Mouse (Mus musculus): Measurements from ENCODE around the gene Sec22b. TPM values are rescaled to one million over a fixed set of nuclear protein-coding genes. Genes with fewer than 3 reads are reported as not detected.
A peak's percentile ranks its signal among the peaks of the same experiment; 100 is the strongest.

Gene Sec22b
- polyA plus RNA-seq, 1 experiment, result 73.4 TPM

DNA sequence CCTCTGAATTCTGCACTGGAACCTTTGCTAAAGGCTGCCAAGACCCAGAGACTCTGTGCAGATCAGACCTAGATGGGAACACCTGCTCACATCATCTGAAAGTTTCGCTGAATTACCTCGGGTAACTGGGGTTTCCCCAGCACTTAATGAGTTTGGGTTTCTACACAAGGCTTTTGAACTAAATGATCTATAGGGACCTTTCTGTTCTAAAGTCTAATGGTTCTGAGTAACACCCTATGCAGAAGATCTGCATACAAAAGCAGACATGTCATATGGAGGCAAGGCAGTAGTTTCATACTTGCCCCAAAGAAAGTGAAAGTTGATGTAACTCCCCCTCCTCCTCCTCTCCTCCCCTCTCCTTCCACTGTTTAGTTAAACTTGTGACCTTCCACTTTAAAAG is 47.5 kb downstream of the Sec22b start:
- Histone ChIP-seq H3K4me3 (replicated peaks) (peak overlapping the region; percentile 51), H3K36me3 (replicated peaks; ENCODE audit: low read length) (no peaks in the 10 kb centered on the region), H3K4me1 (peaks cover 49% of the 10 kb centered on the region), H3K9me3 (no peaks in the 10 kb centered on the region), H3K27me3 (replicated peaks) (no peaks in the 10 kb centered on the region)
- TF ChIP-seq FLI1 (IDR thresholded peaks at IDR 0.05; ENCODE audit: low read length), result no peak
- TF ChIP-seq GATA1 (IDR thresholded peaks at IDR 0.05; ENCODE audit: borderline replicate concordance, low read length), result no peak

DNA sequence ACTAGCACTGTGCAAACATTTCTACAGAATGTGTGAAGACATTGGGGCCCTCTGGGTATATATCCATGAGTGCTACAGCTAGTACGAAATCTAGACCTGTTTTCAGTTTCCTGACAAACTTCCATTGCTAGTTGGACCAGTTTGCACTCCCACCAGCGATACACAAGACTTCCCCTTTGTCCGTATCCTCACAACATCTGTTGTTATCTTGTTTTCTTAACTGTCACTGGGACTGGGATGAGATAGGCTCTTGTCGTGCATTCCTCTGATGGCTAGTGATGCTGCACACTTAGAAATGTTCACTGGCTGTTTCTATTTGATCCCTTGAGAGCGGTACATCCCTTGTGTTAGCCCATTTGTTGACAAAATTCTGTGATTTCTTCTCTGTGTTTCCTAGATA is 49.0 kb downstream of the Sec22b start:
- H3K4me1 ChIP-seq, result peaks cover 41% of the 10 kb centered on the region
- peaks cover 14% of the 10 kb centered on the region for H3K9me3 ChIP-seq
- no peak overlapping the region for H3K4me3 ChIP-seq (replicated peaks)
- peaks cover 5% of the 10 kb centered on the region for H3K36me3 ChIP-seq (replicated peaks; ENCODE audit: low read length)
- TF ChIP-seq GATA1 (IDR thresholded peaks at IDR 0.05; ENCODE audit: borderline replicate concordance, low read length) (no peak), FLI1 (IDR thresholded peaks at IDR 0.05; ENCODE audit: low read length) (no peak)
- H3K27me3 ChIP-seq (replicated peaks), result no peaks in the 10 kb centered on the region

GRCm38 (mm10) chr3:97951134-97951533 is 50.1 kb downstream of the Sec22b start:
- Histone ChIP-seq H3K9me3 (peaks cover 15% of the 10 kb centered on the region), H3K36me3 (replicated peaks; ENCODE audit: low read length) (peaks cover 7% of the 10 kb centered on the region), H3K27me3 (replicated peaks) (no peaks in the 10 kb centered on the region), H3K4me3 (replicated peaks) (no peak overlapping the region), H3K4me1 (peaks cover 45% of the 10 kb centered on the region)
- no peak for TF ChIP-seq GATA1 (IDR thresholded peaks at IDR 0.05; ENCODE audit: borderline replicate concordance, low read length)
- TF ChIP-seq FLI1 (IDR thresholded peaks at IDR 0.05; ENCODE audit: low read length), result no peak

- Histone ChIP-seq H3K4me3 (replicated peaks) (no peak overlapping the region), H3K4me1 (peaks cover 44% of the 10 kb centered on the region), H3K36me3 (replicated peaks; ENCODE audit: low read length) (peaks cover 7% of the 10 kb centered on the region), H3K9me3 (peaks cover 15% of the 10 kb centered on the region), H3K27me3 (replicated peaks) (no peaks in the 10 kb centered on the region)
- no peak for TF ChIP-seq FLI1 (IDR thresholded peaks at IDR 0.05; ENCODE audit: low read length)
- no peak for TF ChIP-seq GATA1 (IDR thresholded peaks at IDR 0.05; ENCODE audit: borderline replicate concordance, low read length)
Measured at GRCm38 (mm10) chr3:97953196-97953595, 52.2 kb downstream of the Sec22b start.

DNA sequence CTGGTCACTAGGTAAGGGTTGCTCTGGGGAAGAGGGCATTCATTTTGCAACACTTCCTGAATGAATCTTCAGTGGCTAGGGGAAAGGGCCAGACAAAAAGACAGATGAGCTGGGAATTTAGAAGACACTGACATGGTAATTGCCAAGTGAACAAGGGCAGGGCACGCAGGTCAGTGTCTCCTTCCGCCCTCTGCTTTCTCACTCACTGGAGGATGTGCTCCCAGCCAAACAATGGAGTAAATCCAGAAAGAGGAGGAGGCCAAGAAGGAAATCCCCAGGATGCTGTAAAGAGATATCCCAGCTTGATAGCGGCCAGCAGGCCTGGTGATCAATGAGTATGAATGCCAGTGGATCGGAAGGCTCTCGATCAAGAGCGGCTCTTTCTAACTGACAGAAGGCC is 55.3 kb downstream of the Sec22b start:
- H3K27me3 ChIP-seq (replicated peaks), result no peaks in the 10 kb centered on the region
- no peak for TF ChIP-seq FLI1 (IDR thresholded peaks at IDR 0.05; ENCODE audit: low read length)
- no peak for TF ChIP-seq GATA1 (IDR thresholded peaks at IDR 0.05; ENCODE audit: borderline replicate concordance, low read length)
- no peak overlapping the region for H3K4me3 ChIP-seq (replicated peaks)

DNA sequence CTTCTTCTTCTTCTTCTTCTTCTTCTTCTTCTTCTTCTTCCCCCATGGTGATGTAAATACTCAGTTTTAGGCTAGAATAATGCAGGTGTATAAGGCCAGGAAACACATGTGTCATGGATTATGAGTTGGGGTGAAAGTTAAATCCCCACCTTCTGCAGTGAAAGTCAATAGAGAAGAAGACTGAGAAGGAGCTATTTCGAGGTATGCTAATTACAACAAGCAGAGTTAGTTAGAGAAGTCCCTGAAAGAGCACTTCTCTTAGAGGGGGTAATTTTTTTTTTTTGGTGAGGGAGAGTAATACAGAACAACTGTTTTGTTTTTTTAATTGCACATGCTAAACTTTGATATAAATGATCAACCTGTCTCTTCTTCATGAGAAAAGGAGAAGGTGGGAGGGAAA is 55.9 kb downstream of the Sec22b start:
- peaks cover 7% of the 10 kb centered on the region for H3K36me3 ChIP-seq (replicated peaks; ENCODE audit: low read length)
- no peaks in the 10 kb centered on the region for H3K27me3 ChIP-seq (replicated peaks)
- TF ChIP-seq GATA1 (IDR thresholded peaks at IDR 0.05; ENCODE audit: borderline replicate concordance, low read length), result no peak
- no peak for TF ChIP-seq FLI1 (IDR thresholded peaks at IDR 0.05; ENCODE audit: low read length)
- peaks cover 15% of the 10 kb centered on the region for H3K9me3 ChIP-seq
- no peak overlapping the region for H3K4me3 ChIP-seq (replicated peaks)
- H3K4me1 ChIP-seq, result peaks cover 40% of the 10 kb centered on the region

More for the DNA sequence above, 55.3 kb downstream of the Sec22b start:
- Histone ChIP-seq H3K36me3 (replicated peaks; ENCODE audit: low read length) (peaks cover 7% of the 10 kb centered on the region), H3K9me3 (peaks cover 15% of the 10 kb centered on the region), H3K4me1 (peaks cover 38% of the 10 kb centered on the region)

GRCm38 (mm10) chr3:97960783-97961594 is 60.0 kb downstream of the Sec22b start:
- TF ChIP-seq FLI1 (IDR thresholded peaks at IDR 0.05; ENCODE audit: low read length) (no peak), GATA1 (IDR thresholded peaks at IDR 0.05; ENCODE audit: borderline replicate concordance, low read length) (no peak)

GRCm38 (mm10) chr3:97961962-97962361 is 61.0 kb downstream of the Sec22b start:
- Histone ChIP-seq H3K36me3 (replicated peaks; ENCODE audit: low read length) (no peaks in the 10 kb centered on the region), H3K9me3 (no peaks in the 10 kb centered on the region), H3K27me3 (replicated peaks) (no peaks in the 10 kb centered on the region), H3K4me1 (peaks cover 35% of the 10 kb centered on the region), H3K4me3 (replicated peaks) (no peak overlapping the region)
- no peak for TF ChIP-seq FLI1 (IDR thresholded peaks at IDR 0.05; ENCODE audit: low read length)
- no peak for TF ChIP-seq GATA1 (IDR thresholded peaks at IDR 0.05; ENCODE audit: borderline replicate concordance, low read length)

More at GRCm38 (mm10) chr3:97960783-97961594, 60.0 kb downstream of the Sec22b start:
- Histone ChIP-seq H3K9me3 (no peaks in the 10 kb centered on the region), H3K4me3 (replicated peaks) (no peak overlapping the region), H3K4me1 (peaks cover 42% of the 10 kb centered on the region), H3K27me3 (replicated peaks) (no peaks in the 10 kb centered on the region), H3K36me3 (replicated peaks; ENCODE audit: low read length) (no peaks in the 10 kb centered on the region)

DNA sequence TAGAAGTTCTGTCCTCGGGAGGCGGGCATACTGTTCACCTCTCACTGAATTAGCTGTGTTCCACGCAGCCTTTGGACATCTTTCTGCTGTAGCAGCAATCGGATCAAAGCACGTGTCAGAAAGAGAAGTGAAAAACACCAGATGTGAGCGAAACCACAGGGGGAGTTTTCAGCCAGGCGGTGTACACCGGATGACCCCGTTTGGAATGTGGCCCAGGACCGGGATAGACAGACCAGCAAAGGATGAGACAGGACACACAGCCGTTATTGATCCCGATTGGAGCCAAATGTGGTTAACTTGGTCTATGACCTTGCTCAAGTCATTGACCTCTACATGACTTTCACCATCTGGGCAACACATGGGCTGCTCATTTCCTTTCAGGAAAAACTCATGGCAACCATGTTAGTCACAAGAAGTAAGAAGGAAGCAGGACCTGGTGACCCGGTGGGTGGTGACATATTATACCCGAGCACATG is 63.9 kb downstream of the Sec22b start:
- no peaks in the 10 kb centered on the region for H3K36me3 ChIP-seq (replicated peaks; ENCODE audit: low read length)
- TF ChIP-seq GATA1 (IDR thresholded peaks at IDR 0.05; ENCODE audit: borderline replicate concordance, low read length) (no peak), FLI1 (IDR thresholded peaks at IDR 0.05; ENCODE audit: low read length) (no peak)
- 0 out of 2 replicates have a peak, but pooled peaks cover 3% of the 10 kb centered on the region for H3K9me3 ChIP-seq

GRCm38 (mm10) chr3:97967627-97968026 is 66.6 kb downstream of the Sec22b start:
- Histone ChIP-seq H3K9me3 (0 out of 2 replicates have a peak, but pooled peaks cover 3% of the 10 kb centered on the region), H3K36me3 (replicated peaks; ENCODE audit: low read length) (no peaks in the 10 kb centered on the region), H3K4me3 (replicated peaks) (no peak overlapping the region), H3K27me3 (replicated peaks) (peaks cover 11% of the 10 kb centered on the region), H3K4me1 (peaks cover 36% of the 10 kb centered on the region)
- TF ChIP-seq GATA1 (IDR thresholded peaks at IDR 0.05; ENCODE audit: borderline replicate concordance, low read length), result no peak

More for the DNA sequence above, 63.9 kb downstream of the Sec22b start:
- Histone ChIP-seq H3K4me3 (replicated peaks) (no peak overlapping the region), H3K4me1 (peaks cover 32% of the 10 kb centered on the region), H3K27me3 (replicated peaks) (no peaks in the 10 kb centered on the region)
